Mouse (Mus musculus): Measurements from ENCODE around the gene Slc35a3. TPM values are rescaled to one million over a fixed set of nuclear protein-coding genes. Genes with fewer than 3 reads are reported as not detected.

The Slc35a3 gene
- polyA plus RNA-seq, 1 experiment from 2014 or later = 10.3 TPM

GRCm38 (mm10) chr3:116634853-116635252, 77.8 kb downstream of the Slc35a3 start:
- no peak for ATAC-seq (ENCODE audit: low FRiP score)
- H3K36me3 ChIP-seq (replicated peaks; ENCODE audit: control insufficient read depth, insufficient read depth) = peaks cover 93% of the 10 kb centered on the region
- no peak overlapping the region for H3K4me2 ChIP-seq (replicated peaks)

GRCm38 (mm10) chr3:116634091-116634490, 78.5 kb downstream of the Slc35a3 start:
- Histone ChIP-seq H3K9me3 (ENCODE audit: control insufficient read depth, low read length) (no peaks in the 10 kb centered on the region), H3K27ac (no peak overlapping the region), H3K4me2 (replicated peaks) (no peak overlapping the region), H3K4me3 (replicated peaks; ENCODE audit: low read length) (no peak overlapping the region), H3K9ac (no peak overlapping the region), H3K27me3 (ENCODE audit: control insufficient read depth, insufficient read depth, low read length) (no peaks in the 10 kb centered on the region), H3K36me3 (replicated peaks; ENCODE audit: control insufficient read depth, insufficient read depth) (peaks cover 86% of the 10 kb centered on the region), H3K4me1 (replicated peaks; ENCODE audit: control insufficient read depth, insufficient read depth, low read length) (no peaks in the 10 kb centered on the region)
- DNase-seq (ENCODE audit: low spot score) (no peak), ATAC-seq (ENCODE audit: low FRiP score) (no peak)
- 98% methylated on average over 3 of the region's 3 CpGs for WGBS

More at GRCm38 (mm10) chr3:116634853-116635252, 77.8 kb downstream of the Slc35a3 start:
- Histone ChIP-seq H3K27ac (no peak overlapping the region), H3K4me3 (replicated peaks; ENCODE audit: low read length) (no peak overlapping the region), H3K9me3 (ENCODE audit: control insufficient read depth, low read length) (no peaks in the 10 kb centered on the region), H3K9ac (no peak overlapping the region), H3K4me1 (replicated peaks; ENCODE audit: control insufficient read depth, insufficient read depth, low read length) (no peaks in the 10 kb centered on the region), H3K27me3 (ENCODE audit: control insufficient read depth, insufficient read depth, low read length) (no peaks in the 10 kb centered on the region)
- no peak for DNase-seq (ENCODE audit: low spot score)
- 94% methylated on average over 8 of the region's 8 CpGs for WGBS

GRCm38 (mm10) chr3:116632971-116633370, 79.7 kb downstream of the Slc35a3 start:
- ATAC-seq (ENCODE audit: low FRiP score) = no peak
- H3K4me1 ChIP-seq (replicated peaks; ENCODE audit: control insufficient read depth, insufficient read depth, low read length) = no peaks in the 10 kb centered on the region
- no peak overlapping the region for H3K4me3 ChIP-seq (replicated peaks; ENCODE audit: low read length)

GRCm38 (mm10) chr3:116631459-116631858, 81.2 kb downstream of the Slc35a3 start:
- WGBS = 53% methylated on average over 1 of the region's 1 CpGs
- Histone ChIP-seq H3K9me3 (ENCODE audit: control insufficient read depth, low read length) (no peaks in the 10 kb centered on the region), H3K4me3 (replicated peaks; ENCODE audit: low read length) (no peak overlapping the region), H3K9ac (no peak overlapping the region), H3K4me2 (replicated peaks) (no peak overlapping the region), H3K4me1 (replicated peaks; ENCODE audit: control insufficient read depth, insufficient read depth, low read length) (no peaks in the 10 kb centered on the region), H3K27me3 (ENCODE audit: control insufficient read depth, insufficient read depth, low read length) (no peaks in the 10 kb centered on the region), H3K36me3 (replicated peaks; ENCODE audit: control insufficient read depth, insufficient read depth) (peaks cover 60% of the 10 kb centered on the region), H3K27ac (no peak overlapping the region)
- no peak for DNase-seq (ENCODE audit: low spot score)
- ATAC-seq (ENCODE audit: low FRiP score) = no peak

More at GRCm38 (mm10) chr3:116632971-116633370, 79.7 kb downstream of the Slc35a3 start:
- Histone ChIP-seq H3K9ac (no peak overlapping the region), H3K9me3 (ENCODE audit: control insufficient read depth, low read length) (no peaks in the 10 kb centered on the region), H3K27ac (no peak overlapping the region), H3K4me2 (replicated peaks) (no peak overlapping the region), H3K27me3 (ENCODE audit: control insufficient read depth, insufficient read depth, low read length) (no peaks in the 10 kb centered on the region), H3K36me3 (replicated peaks; ENCODE audit: control insufficient read depth, insufficient read depth) (peaks cover 75% of the 10 kb centered on the region)
- no peak for DNase-seq (ENCODE audit: low spot score)
- WGBS = 96% methylated on average over 3 of the region's 3 CpGs

GRCm38 (mm10) chr3:116622641-116623040, 90.0 kb downstream of the Slc35a3 start:
- H3K36me3 ChIP-seq (replicated peaks; ENCODE audit: control insufficient read depth, insufficient read depth) = peaks cover 36% of the 10 kb centered on the region
- H3K9me3 ChIP-seq (ENCODE audit: control insufficient read depth, low read length) = no peaks in the 10 kb centered on the region
- ATAC-seq (ENCODE audit: low FRiP score) = no peak
- WGBS = 96% methylated on average over 7 of the region's 7 CpGs
- H3K4me2 ChIP-seq (replicated peaks) = no peak overlapping the region
- H3K27ac ChIP-seq = no peak overlapping the region
- H3K4me1 ChIP-seq (replicated peaks; ENCODE audit: control insufficient read depth, insufficient read depth, low read length) = no peaks in the 10 kb centered on the region
- no peak overlapping the region for H3K9ac ChIP-seq
- H3K4me3 ChIP-seq (replicated peaks; ENCODE audit: low read length) = no peak overlapping the region
- no peak for DNase-seq (ENCODE audit: low spot score)
- H3K27me3 ChIP-seq (ENCODE audit: control insufficient read depth, insufficient read depth, low read length) = no peaks in the 10 kb centered on the region

GRCm38 (mm10) chr3:116620636-116621370, 91.8 kb downstream of the Slc35a3 start:
- DNase-seq (ENCODE audit: low spot score) (no peak), ATAC-seq (ENCODE audit: low FRiP score) (no peak)
- Histone ChIP-seq H3K4me1 (replicated peaks; ENCODE audit: control insufficient read depth, insufficient read depth, low read length) (no peaks in the 10 kb centered on the region), H3K36me3 (replicated peaks; ENCODE audit: control insufficient read depth, insufficient read depth) (peaks cover 47% of the 10 kb centered on the region), H3K27ac (no peak overlapping the region), H3K4me2 (replicated peaks) (no peak overlapping the region), H3K4me3 (replicated peaks; ENCODE audit: low read length) (no peak overlapping the region), H3K27me3 (ENCODE audit: control insufficient read depth, insufficient read depth, low read length) (no peaks in the 10 kb centered on the region), H3K9ac (no peak overlapping the region), H3K9me3 (ENCODE audit: control insufficient read depth, low read length) (no peaks in the 10 kb centered on the region)
- 92% methylated on average over 7 of the region's 7 CpGs for WGBS

Other genes with a start within 250 kb of the Slc35a3 start
- gene Rtca, start 204.6 kb downstream of the Slc35a3 start, polyA plus RNA-seq (2014; fragmentation: Nextera tagmentation; extraction: Ambion mirVana) = 113 and 115 TPM in 2 replicates
- gene Dbt, start 199.8 kb downstream of the Slc35a3 start, polyA plus RNA-seq (2014; fragmentation: Nextera tagmentation; extraction: Ambion mirVana) = 10.9 and 11.6 TPM in 2 replicates
- 0.39 TPM in 1 of 2 replicates, not detected in the other for gene Lrrc39, start 149.9 kb downstream of the Slc35a3 start, polyA plus RNA-seq (2014; fragmentation: Nextera tagmentation; extraction: Ambion mirVana)
- gene Sass6, start 117.8 kb downstream of the Slc35a3 start, polyA plus RNA-seq (2014; fragmentation: Nextera tagmentation; extraction: Ambion mirVana) = 13.1 and 14.2 TPM in 2 replicates
- 15.9 and 24.5 TPM in 2 replicates for gene Trmt13, start 98.2 kb downstream of the Slc35a3 start, polyA plus RNA-seq (2014; fragmentation: Nextera tagmentation; extraction: Ambion mirVana)
- 71.2 and 77.0 TPM in 2 replicates for gene Mfsd14a, start 50.2 kb downstream of the Slc35a3 start, polyA plus RNA-seq (2014; fragmentation: Nextera tagmentation; extraction: Ambion mirVana)
- gene Gm43191, start 31.6 kb downstream of the Slc35a3 start, polyA plus RNA-seq (2014; fragmentation: Nextera tagmentation; extraction: Ambion mirVana) = not detected in 2 replicates
- gene Agl, start 95.3 kb upstream of the Slc35a3 start, polyA plus RNA-seq (2014; fragmentation: Nextera tagmentation; extraction: Ambion mirVana) = 18.9 and 19.5 TPM in 2 replicates
- 4.8 and 6.0 TPM in 2 replicates for gene Frrs1, start 146.6 kb upstream of the Slc35a3 start, polyA plus RNA-seq (2014; fragmentation: Nextera tagmentation; extraction: Ambion mirVana)

Data from hindbrain, embryonic 14.5 days (tissue).